Mouse (Mus musculus) myocyte (in vitro differentiated cells): ENCODE data around the gene Olfr750. TPM values are rescaled to one million over a fixed set of nuclear protein-coding genes. Genes with fewer than 3 reads are reported as not detected.

Source experiments
- H3K27me3 ChIP-seq: one replicate; pipeline ENCODE4 v1.6.1; 2011; ENCODE audit not compliant: control insufficient read depth, insufficient read depth, insufficient read length
- H3K36me3 ChIP-seq: one replicate; pipeline ENCODE4 v1.6.1; 2011; ENCODE audit not compliant: control insufficient read depth, insufficient read depth
- H3K4me2 ChIP-seq: one replicate; pipeline ENCODE4 v1.6.1; 2011; ENCODE audit warnings: low read depth, control low read depth
- H3K4me3 ChIP-seq: one replicate; pipeline ENCODE4 v1.5.1; 2011; ENCODE audit warnings: mild to moderate bottlenecking, control low read depth, moderate library complexity
- H3K79me2 ChIP-seq: one replicate; pipeline ENCODE4 v1.6.1; 2011; ENCODE audit not compliant: control insufficient read depth, insufficient read depth
- H3ac ChIP-seq: one replicate; pipeline ENCODE4 v1.6.1; 2011; ENCODE audit not compliant: control insufficient read depth, insufficient read length
- CEBPB ChIP-seq: IDR thresholded peaks from 2 replicates; pipeline ENCODE4 v1.6.1; 2011; ENCODE audit warnings: mild to moderate bottlenecking, moderate library complexity; ENCODE audit not compliant: poor library complexity, insufficient read depth, severe bottlenecking
- E2F4 ChIP-seq: IDR thresholded peaks from one replicate; pipeline ENCODE4 v1.6.1; 2011; ENCODE audit warnings: mild to moderate bottlenecking, control low read depth, moderate library complexity; ENCODE audit not compliant: insufficient read depth
- MAX ChIP-seq: IDR thresholded peaks from one replicate; pipeline ENCODE4 v1.6.1; 2011; ENCODE audit warnings: low read depth, mild to moderate bottlenecking, control low read depth
- MYOD1 ChIP-seq, 3 experiments: IDR thresholded peaks; one replicate each; pipeline ENCODE4 v1.6.1; 2011; ENCODE audit warnings: control low read depth in 2 of 3, low read depth in 2 of 3, mild to moderate bottlenecking in 2 of 3, moderate library complexity in 1 of 3; ENCODE audit not compliant: insufficient read length in 2 of 3, control insufficient read depth in 1 of 3
- MYOG ChIP-seq, 3 experiments: IDR thresholded peaks; one replicate each; pipeline ENCODE4 v1.6.1; 2011; ENCODE audit warnings: control low read depth in 2 of 3, low read depth in 2 of 3, mild to moderate bottlenecking in 2 of 3; ENCODE audit not compliant: insufficient read length in 2 of 3, control insufficient read depth in 1 of 3, insufficient read depth in 1 of 3
- POLR2A ChIP-seq: IDR thresholded peaks from one replicate; pipeline ENCODE4 v1.6.1; 2011; ENCODE audit warnings: low read depth, mild to moderate bottlenecking, control low read depth, moderate library complexity; ENCODE audit not compliant: insufficient read length
- POLR2AphosphoS2 ChIP-seq: IDR thresholded peaks from one replicate; pipeline ENCODE4 v1.6.1; 2011; ENCODE audit warnings: low read depth, control low read depth; ENCODE audit not compliant: insufficient read length
- REST ChIP-seq: IDR thresholded peaks from one replicate; pipeline ENCODE4 v1.6.1; 2011; ENCODE audit warnings: mild to moderate bottlenecking, control low read depth, moderate library complexity; ENCODE audit not compliant: insufficient read depth, insufficient read length
- SRF ChIP-seq: IDR thresholded peaks from one replicate; pipeline ENCODE4 v1.6.1; 2011; ENCODE audit warnings: low read depth; ENCODE audit not compliant: control insufficient read depth, insufficient read length
- TCF12 ChIP-seq: IDR thresholded peaks from one replicate; pipeline ENCODE4 v1.6.1; 2011; ENCODE audit warnings: mild to moderate bottlenecking, control low read depth; ENCODE audit not compliant: poor library complexity, insufficient read depth, severe bottlenecking
- TCF3 ChIP-seq: IDR thresholded peaks from one replicate; pipeline ENCODE4 v1.6.1; 2011; ENCODE audit warnings: low read depth, control low read depth; ENCODE audit not compliant: insufficient read length
- USF1 ChIP-seq: IDR thresholded peaks from one replicate; pipeline ENCODE4 v1.6.1; 2011; ENCODE audit warnings: low read depth, mild to moderate bottlenecking, control low read depth, moderate library complexity
- polyA plus RNA-seq: library from polyadenylated mRNA; unstranded; fragments of >200 nt; fragmentation: generic; extraction: Trizol; gene quantifications from one replicate; pipeline ENCODE4 v1.2.1, GENCODE M21; 2012; ENCODE audit warnings: missing spikeins

Gene Olfr750
- polyA plus RNA-seq, 1 experiment = not detected

DNA sequence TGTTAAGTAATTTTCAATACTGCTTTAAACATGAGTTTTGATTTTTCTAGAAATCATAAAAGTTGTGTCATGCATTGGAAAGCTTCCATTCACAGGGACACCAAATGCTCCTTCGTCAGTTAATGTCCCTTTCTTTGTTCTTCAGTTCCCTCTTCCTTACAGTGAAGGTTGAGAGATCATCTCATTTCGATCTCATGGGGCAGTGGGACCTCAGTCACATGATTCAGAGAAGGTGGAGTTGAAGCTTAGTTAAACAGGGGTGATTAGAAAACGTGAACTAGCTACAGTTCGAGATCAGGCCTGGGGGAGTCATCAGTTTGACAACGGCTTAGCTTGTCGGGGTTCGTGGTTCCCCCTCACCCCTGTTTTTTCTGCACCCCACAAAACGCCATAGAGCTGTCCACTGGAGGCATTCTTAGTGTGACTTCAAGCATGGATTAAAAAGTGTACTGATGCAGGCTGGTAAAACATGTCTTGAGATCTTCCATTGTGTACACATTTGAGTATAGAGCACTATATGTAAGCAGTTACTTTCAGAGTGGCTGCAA, 17.9 kb upstream of the Olfr750 start:
- Histone ChIP-seq H3ac (no peak overlapping the region), H3K4me2 (peak overlapping the region; percentile 91), H3K27me3 (no peaks in the 10 kb centered on the region), H3K4me3 (peak overlapping the region; percentile 59), H3K79me2 (no peaks in the 10 kb centered on the region), H3K36me3 (no peaks in the 10 kb centered on the region)
- no peak for TF ChIP-seq MAX
- no peak for TF ChIP-seq TCF12
- TF ChIP-seq POLR2AphosphoS2 = no peak
- no peak for TF ChIP-seq MYOG (IDR thresholded peaks at IDR 0.05; ENCODE audit: control insufficient read depth in 1 of 3, insufficient read depth in 1 of 3, insufficient read length in 2 of 3, low read depth in 2 of 3)
- no peak for TF ChIP-seq SRF
- no peak for TF ChIP-seq USF1
- no peak for TF ChIP-seq POLR2A
- no peak for TF ChIP-seq E2F4
- TF ChIP-seq REST = no peak
- no peak for TF ChIP-seq CEBPB
- TF ChIP-seq MYOD1 (IDR thresholded peaks at IDR 0.05; ENCODE audit: control insufficient read depth in 1 of 3, insufficient read length in 2 of 3, low read depth in 2 of 3) = no peak
- TF ChIP-seq TCF3 = no peak

DNA sequence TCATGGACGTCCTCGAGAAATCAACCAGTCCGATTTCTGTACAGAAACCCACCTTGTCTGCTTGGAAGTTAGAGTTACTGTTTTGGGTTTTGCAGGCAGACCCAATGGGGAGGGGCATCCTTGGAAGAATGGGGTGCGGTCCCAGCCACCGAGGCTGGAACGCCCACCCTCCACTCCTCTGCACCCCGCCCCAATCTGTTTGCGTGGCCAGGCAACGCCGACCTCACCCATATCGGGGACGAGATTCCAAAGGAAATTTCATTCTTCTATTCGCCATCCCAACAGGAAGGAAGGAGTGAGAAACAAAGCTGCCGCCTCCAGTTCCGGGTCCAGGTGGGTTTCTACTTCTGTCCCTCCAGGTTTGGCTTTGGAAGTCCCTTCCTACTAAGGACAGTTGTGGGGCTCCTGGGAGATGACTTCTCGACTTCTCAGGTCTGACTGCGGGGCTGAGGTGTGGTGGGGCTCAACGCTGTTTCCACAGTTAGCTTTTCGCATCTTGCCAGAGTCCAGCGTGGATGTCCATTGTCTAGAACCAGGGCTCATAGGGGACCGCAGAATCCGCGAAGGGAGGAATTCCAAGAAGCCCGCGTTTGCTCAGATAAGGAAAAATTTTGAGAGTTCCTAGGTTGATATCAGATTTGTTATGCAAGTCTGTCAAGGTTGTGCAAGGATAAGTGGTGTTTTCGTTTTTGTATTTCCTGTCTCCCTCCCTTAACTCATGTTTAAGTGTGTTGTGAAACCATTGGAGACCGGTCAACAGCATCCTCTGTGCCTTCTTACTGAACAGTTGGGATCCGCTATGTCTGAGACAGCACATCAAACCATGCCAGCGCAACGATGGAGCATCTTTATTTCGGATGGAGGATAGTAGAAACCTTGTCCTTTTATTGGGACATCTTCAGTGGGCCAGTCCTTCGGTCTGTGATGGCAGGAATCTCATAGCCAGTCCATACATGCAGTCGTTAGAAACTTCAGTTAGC, 17.0 kb upstream of the Olfr750 start, which contains the start of the genes Rnase4 and Ang:
Gene Rnase4, plus strand, starts transcription at position 157 of the 980 bp plus-strand sequence.
Gene Ang, plus strand, starts transcription at position 230 of the 980 bp plus-strand sequence.
- TF ChIP-seq CEBPB = no peak
- no peak for TF ChIP-seq E2F4
- no peaks in the 10 kb centered on the region for H3K79me2 ChIP-seq
- H3ac ChIP-seq = peak within 1 kb of the TSS; percentile 23

DNA sequence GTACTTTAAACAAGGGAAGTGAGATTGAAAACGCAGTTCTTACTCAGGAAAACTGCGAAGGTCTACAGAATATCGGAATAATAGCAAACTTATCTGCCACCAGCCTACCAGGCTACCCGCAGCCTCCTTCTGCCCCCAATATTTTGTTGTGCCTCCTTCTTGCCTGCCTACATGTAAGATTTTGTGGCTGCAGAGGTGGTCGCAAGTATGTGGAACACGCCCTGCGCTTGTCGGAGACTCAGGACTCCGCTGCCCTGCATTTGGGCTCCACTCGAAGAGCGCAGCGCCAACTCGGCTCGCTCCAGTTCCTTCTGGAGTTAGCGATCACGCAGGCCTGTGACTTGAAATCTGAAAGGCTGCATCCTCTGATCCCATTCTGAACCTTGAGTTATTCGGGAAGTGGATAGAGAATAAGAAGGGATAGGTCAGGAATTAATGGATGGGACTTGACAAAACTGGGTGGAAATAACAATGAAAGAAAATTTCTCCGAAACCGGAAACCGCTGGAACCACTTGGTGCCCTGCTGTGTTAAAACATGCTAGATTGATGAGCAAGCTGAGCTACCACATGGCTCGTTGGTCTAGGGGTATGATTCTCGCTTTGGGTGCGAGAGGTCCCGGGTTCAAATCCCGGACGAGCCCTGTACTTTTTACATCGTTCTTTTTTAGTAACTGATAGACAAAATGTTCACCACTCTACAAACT, 16.0 kb upstream of the Olfr750 start:
- no peaks in the 10 kb centered on the region for H3K36me3 ChIP-seq
- TF ChIP-seq USF1 (peak; percentile 10), CEBPB (0 out of 2 replicates have a peak, but pooled peaks have one; percentile 10), MYOG (IDR thresholded peaks at IDR 0.05; ENCODE audit: control insufficient read depth in 1 of 3, insufficient read depth in 1 of 3, insufficient read length in 2 of 3, low read depth in 2 of 3) (no peak)
- no peaks in the 10 kb centered on the region for H3K79me2 ChIP-seq
- H3K4me3 ChIP-seq = peak overlapping the region; percentile 59
- H3K4me2 ChIP-seq = peak overlapping the region; percentile 91
- H3ac ChIP-seq = peak overlapping the region; percentile 23
- H3K27me3 ChIP-seq = no peaks in the 10 kb centered on the region

More for the DNA sequence above, 17.0 kb upstream of the Olfr750 start, which contains the start of the genes Rnase4 and Ang:
- Histone ChIP-seq H3K36me3 (no peaks in the 10 kb centered on the region), H3K27me3 (no peaks in the 10 kb centered on the region), H3K4me2 (peak within 1 kb of the TSS; percentile 91), H3K4me3 (peak within 1 kb of the TSS; percentile 59)

- H3K4me3 ChIP-seq = peak overlapping the region; percentile 59
- TF ChIP-seq MYOD1 (IDR thresholded peaks at IDR 0.05; ENCODE audit: control insufficient read depth in 1 of 3, insufficient read length in 2 of 3, low read depth in 2 of 3) = no peak
- no peak for TF ChIP-seq REST
- no peak for TF ChIP-seq TCF3
- no peak for TF ChIP-seq MYOG (IDR thresholded peaks at IDR 0.05; ENCODE audit: control insufficient read depth in 1 of 3, insufficient read depth in 1 of 3, insufficient read length in 2 of 3, low read depth in 2 of 3)
- no peak for TF ChIP-seq USF1
- no peak for TF ChIP-seq CEBPB
- TF ChIP-seq MAX = no peak
- TF ChIP-seq E2F4 = no peak
- no peak for TF ChIP-seq TCF12
- TF ChIP-seq POLR2A = no peak
- TF ChIP-seq SRF = no peak
- TF ChIP-seq POLR2AphosphoS2 = no peak
- no peaks in the 10 kb centered on the region for H3K27me3 ChIP-seq
- H3K4me2 ChIP-seq = peak overlapping the region; percentile 91
- H3ac ChIP-seq = peak overlapping the region; percentile 23
- H3K36me3 ChIP-seq = no peaks in the 10 kb centered on the region
- H3K79me2 ChIP-seq = no peaks in the 10 kb centered on the region
Measured at GRCm38 (mm10) chr14:51089674-51090076, 15.4 kb upstream of the Olfr750 start.
